Mouse (Mus musculus) stomach, embryonic 14.5 days (tissue): ENCODE data around the gene Chd9. TPM values are rescaled to one million over a fixed set of nuclear protein-coding genes. Genes with fewer than 3 reads are reported as not detected.

Source experiments
- ATAC-seq: fragments of 200-750 bp; cut with Nextera tagmentation; 2 replicates; pipeline ENCODE4 v1.8.0; 2017; ENCODE audit warnings: low read depth, moderate TSS enrichment; ENCODE audit not compliant: insufficient number of reproducible peaks, insufficient read depth, low FRiP score
- H3K27ac ChIP-seq: fragments of 300-500 bp; sonication (generic); 2 replicates; pipeline ENCODE4 v1.5.1; 2014; ENCODE audit warnings: mild to moderate bottlenecking, low read length, moderate library complexity, mixed read lengths
- H3K27me3 ChIP-seq: fragments of 300-500 bp; sonication (generic); 2 replicates; pipeline ENCODE4 v1.6.1; 2014; ENCODE audit warnings: low read length, control low read depth, mixed read lengths; ENCODE audit not compliant: control insufficient read depth, insufficient read depth
- H3K36me3 ChIP-seq: fragments of 300-500 bp; sonication (generic); 2 replicates; pipeline ENCODE4 v1.6.1; 2014; ENCODE audit warnings: mild to moderate bottlenecking, control low read depth, low read length, moderate library complexity, mixed read lengths; ENCODE audit not compliant: control insufficient read depth, insufficient read depth
- H3K4me1 ChIP-seq: fragments of 300-500 bp; sonication (generic); 2 replicates; pipeline ENCODE4 v1.6.1; 2014; ENCODE audit warnings: low read length, control low read depth, mixed read lengths; ENCODE audit not compliant: control insufficient read depth, insufficient read depth
- H3K4me2 ChIP-seq: fragments of 300-500 bp; sonication (generic); replicated peaks from 2 replicates; pipeline ENCODE4 v1.6.1; 2014; ENCODE audit warnings: low read depth, low read length, control low read depth
- H3K4me3 ChIP-seq: fragments of 300-500 bp; sonication (generic); 2 replicates; pipeline ENCODE4 v1.5.1; 2014; ENCODE audit warnings: low read depth, low read length, control low read depth
- H3K9ac ChIP-seq: fragments of 300-500 bp; sonication (generic); replicated peaks from 2 replicates; pipeline ENCODE4 v1.6.1; 2014; ENCODE audit warnings: low read depth, mild to moderate bottlenecking, control low read depth, low read length, moderate library complexity, mixed read lengths
- H3K9me3 ChIP-seq: fragments of 300-500 bp; sonication (generic); 2 replicates; pipeline ENCODE4 v1.6.1; 2016; ENCODE audit warnings: low read depth, low read length, control low read depth; ENCODE audit not compliant: control insufficient read depth
- WGBS: fragments of 180-500 bp; shearing (Covaris S2); extraction: QIAGEN DNeasy Blood & Tissue Kit; methylation state at CpG from one replicate; pipeline ENCODE4 v1.1.7; 2014; 5-methylcytosine and 5-hydroxymethylcytosine counted together
- microRNA-seq: library from miRNA; unstranded; fragments of <30 nt; microRNA quantifications from one replicate; pipeline ENCODE4, GENCODE M21; 2016
- polyA plus RNA-seq: library from polyadenylated mRNA; unstranded; fragments of >200 nt; fragmentation: Nextera tagmentation; extraction: Ambion mirVana; gene quantifications from 2 replicates; pipeline ENCODE4 v1.2.1, GENCODE M21; 2014

Gene Chd9
- polyA plus RNA-seq, 1 experiment from 2014 or later, result 112 TPM

GRCm38 (mm10) chr8:91089601-91090000 lies 261.4 kb downstream of the Chd9 start:
- Histone ChIP-seq H3K4me2 (no peak overlapping the region), H3K9me3 (no peaks in the 10 kb centered on the region), H3K27ac (no peak overlapping the region), H3K4me1 (no peaks in the 10 kb centered on the region), H3K4me3 (no peak overlapping the region), H3K9ac (no peak overlapping the region), H3K27me3 (no peaks in the 10 kb centered on the region), H3K36me3 (peaks cover 29% of the 10 kb centered on the region)
- no peak for ATAC-seq
- 73% methylated on average over 2 of the region's 2 CpGs for WGBS

GRCm38 (mm10) chr8:91094135-91094534 lies 266.0 kb downstream of the Chd9 start:
- no peak overlapping the region; the same call in 1 of the 2 replicates for H3K27ac ChIP-seq
- no peak overlapping the region for H3K4me3 ChIP-seq
- H3K9me3 ChIP-seq, result no peaks in the 10 kb centered on the region
- H3K27me3 ChIP-seq, result no peaks in the 10 kb centered on the region
- no peak overlapping the region for H3K9ac ChIP-seq
- 60% methylated on average over 5 of the region's 5 CpGs for WGBS
- ATAC-seq, result no peak
- H3K36me3 ChIP-seq, result peaks cover 23% of the 10 kb centered on the region
- no peak overlapping the region for H3K4me2 ChIP-seq
- no peaks in the 10 kb centered on the region for H3K4me1 ChIP-seq

DNA sequence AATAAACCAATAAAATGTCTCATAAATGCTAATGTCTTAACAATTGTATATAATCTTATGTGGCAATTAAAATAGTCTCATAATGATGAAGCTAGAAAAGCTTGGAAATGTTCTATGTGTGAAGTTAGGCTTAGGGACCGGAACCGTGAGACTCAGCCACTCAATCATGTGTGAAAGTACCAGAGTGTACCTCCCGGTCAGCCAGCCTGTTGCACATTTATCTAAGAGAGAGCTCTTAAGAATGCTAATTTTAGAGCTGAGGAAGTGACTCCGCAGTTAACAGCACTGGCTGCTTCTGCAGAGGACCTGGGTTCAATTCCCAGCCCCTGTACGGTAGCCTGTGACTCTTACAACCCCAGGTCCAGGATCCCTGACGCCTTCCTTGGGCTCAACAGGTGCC lies 270.0 kb downstream of the Chd9 start:
- no peak overlapping the region for H3K27ac ChIP-seq
- H3K4me2 ChIP-seq, result no peak overlapping the region
- H3K4me1 ChIP-seq, result no peaks in the 10 kb centered on the region
- H3K9ac ChIP-seq, result no peak overlapping the region
- no peaks in the 10 kb centered on the region for H3K27me3 ChIP-seq
- 88% methylated on average over 6 of the region's 6 CpGs for WGBS
- H3K4me3 ChIP-seq, result no peak overlapping the region
- no peaks in the 10 kb centered on the region for H3K9me3 ChIP-seq
- H3K36me3 ChIP-seq, result peaks cover 6% of the 10 kb centered on the region
- no peak for ATAC-seq

Small RNA genes lying within 50 kb of the gene (microRNA-seq; reads per million reads assigned to microRNA genes)
- not detected for gene Gm44382

Other genes starting within 250 kb of the Chd9 start
- not detected in 2 replicates for gene Gm19935, start 11.0 kb upstream of the Chd9 start, polyA plus RNA-seq
- gene Rbl2, start 241.7 kb downstream of the Chd9 start, polyA plus RNA-seq, result 21.0 and 23.2 TPM in 2 replicates